Mouse (Mus musculus) stomach, embryonic 14.5 days (tissue): ENCODE results near the gene Dlgap4. TPM values are rescaled to one million over a fixed set of nuclear protein-coding genes. Genes with fewer than 3 reads are reported as not detected.
A peak's percentile ranks its signal among the peaks of the same experiment; 100 is the strongest.

ENCODE experiments used
- ATAC-seq: fragments of 200-750 bp; cut with Nextera tagmentation; 2 replicates; pipeline ENCODE4 v1.8.0; 2017; ENCODE audit warnings: low read depth, moderate TSS enrichment; ENCODE audit not compliant: insufficient number of reproducible peaks, insufficient read depth, low FRiP score
- H3K27ac ChIP-seq: fragments of 300-500 bp; sonication (generic); 2 replicates; pipeline ENCODE4 v1.5.1; 2014; ENCODE audit warnings: mild to moderate bottlenecking, low read length, moderate library complexity, mixed read lengths
- H3K27me3 ChIP-seq: fragments of 300-500 bp; sonication (generic); 2 replicates; pipeline ENCODE4 v1.6.1; 2014; ENCODE audit warnings: low read length, control low read depth, mixed read lengths; ENCODE audit not compliant: control insufficient read depth, insufficient read depth
- H3K36me3 ChIP-seq: fragments of 300-500 bp; sonication (generic); 2 replicates; pipeline ENCODE4 v1.6.1; 2014; ENCODE audit warnings: mild to moderate bottlenecking, control low read depth, low read length, moderate library complexity, mixed read lengths; ENCODE audit not compliant: control insufficient read depth, insufficient read depth
- H3K4me1 ChIP-seq: fragments of 300-500 bp; sonication (generic); 2 replicates; pipeline ENCODE4 v1.6.1; 2014; ENCODE audit warnings: low read length, control low read depth, mixed read lengths; ENCODE audit not compliant: control insufficient read depth, insufficient read depth
- H3K4me2 ChIP-seq: fragments of 300-500 bp; sonication (generic); replicated peaks from 2 replicates; pipeline ENCODE4 v1.6.1; 2014; ENCODE audit warnings: low read depth, low read length, control low read depth
- H3K4me3 ChIP-seq: fragments of 300-500 bp; sonication (generic); 2 replicates; pipeline ENCODE4 v1.5.1; 2014; ENCODE audit warnings: low read depth, low read length, control low read depth
- H3K9ac ChIP-seq: fragments of 300-500 bp; sonication (generic); replicated peaks from 2 replicates; pipeline ENCODE4 v1.6.1; 2014; ENCODE audit warnings: low read depth, mild to moderate bottlenecking, control low read depth, low read length, moderate library complexity, mixed read lengths
- H3K9me3 ChIP-seq: fragments of 300-500 bp; sonication (generic); 2 replicates; pipeline ENCODE4 v1.6.1; 2016; ENCODE audit warnings: low read depth, low read length, control low read depth; ENCODE audit not compliant: control insufficient read depth
- WGBS: fragments of 180-500 bp; shearing (Covaris S2); extraction: QIAGEN DNeasy Blood & Tissue Kit; methylation state at CpG from one replicate; pipeline ENCODE4 v1.1.7; 2014; 5-methylcytosine and 5-hydroxymethylcytosine counted together
- polyA plus RNA-seq: library from polyadenylated mRNA; unstranded; fragments of >200 nt; fragmentation: Nextera tagmentation; extraction: Ambion mirVana; gene quantifications from 2 replicates; pipeline ENCODE4 v1.2.1, GENCODE M21; 2014

Dlgap4 gene
- polyA plus RNA-seq, result 77.6 and 88.5 TPM in 2 replicates

GRCm38 (mm10) chr2:156613541-156614257 is at the start of gene Dlgap4:
Gene Dlgap4 (plus strand): TSS chr2:156613705.
- Histone ChIP-seq H3K9ac (peak within 1 kb of the TSS; percentile 58), H3K27me3 (peaks cover 22% of the 10 kb centered on the region), H3K36me3 (no peaks in the 10 kb centered on the region), H3K4me2 (peak within 1 kb of the TSS; percentile 98), H3K9me3 (no peaks in the 10 kb centered on the region), H3K27ac (no peak within 1 kb of the TSS), H3K4me1 (no peaks in the 10 kb centered on the region), H3K4me3 (peak within 1 kb of the TSS; percentile 61)
- WGBS, result under 1% methylated on average over 50 of the region's 103 CpGs
- ATAC-seq, result peak; percentile 46; the same call in 1 of the 2 replicates

- no peak for ATAC-seq
- H3K9ac ChIP-seq, result no peak overlapping the region
- H3K4me2 ChIP-seq, result no peak overlapping the region
- no peaks in the 10 kb centered on the region for H3K27me3 ChIP-seq
- H3K4me3 ChIP-seq, result no peak overlapping the region
- no peaks in the 10 kb centered on the region for H3K4me1 ChIP-seq
- H3K9me3 ChIP-seq, result no peaks in the 10 kb centered on the region
- no peak overlapping the region for H3K27ac ChIP-seq
- peaks cover 23% of the 10 kb centered on the region for H3K36me3 ChIP-seq
- WGBS, result 83% methylated on average over 2 of the region's 2 CpGs
Measured at GRCm38 (mm10) chr2:156566512-156566911, 47.0 kb upstream of the Dlgap4 start.

- WGBS, result 87% methylated on average over 7 of the region's 7 CpGs
- H3K36me3 ChIP-seq, result peaks cover 23% of the 10 kb centered on the region
- H3K27me3 ChIP-seq, result no peaks in the 10 kb centered on the region
- no peaks in the 10 kb centered on the region for H3K4me1 ChIP-seq
- H3K27ac ChIP-seq, result no peak overlapping the region
- H3K4me3 ChIP-seq, result no peak overlapping the region
- H3K9me3 ChIP-seq, result no peaks in the 10 kb centered on the region
- ATAC-seq, result no peak
- H3K4me2 ChIP-seq, result no peak overlapping the region
- H3K9ac ChIP-seq, result no peak overlapping the region
Measured at GRCm38 (mm10) chr2:156568647-156569046, 44.9 kb upstream of the Dlgap4 start.

GRCm38 (mm10) chr2:156569261-156569660 is 44.2 kb upstream of the Dlgap4 start:
- WGBS, result 89% methylated on average over 3 of the region's 3 CpGs
- Histone ChIP-seq H3K4me3 (no peak overlapping the region), H3K27ac (no peak overlapping the region), H3K27me3 (no peaks in the 10 kb centered on the region), H3K4me2 (no peak overlapping the region), H3K4me1 (no peaks in the 10 kb centered on the region), H3K9me3 (no peaks in the 10 kb centered on the region), H3K36me3 (peaks cover 23% of the 10 kb centered on the region), H3K9ac (no peak overlapping the region)
- no peak for ATAC-seq

GRCm38 (mm10) chr2:156571521-156571920 is 42.0 kb upstream of the Dlgap4 start:
- no peak overlapping the region for H3K4me2 ChIP-seq
- no peak overlapping the region for H3K4me3 ChIP-seq
- peaks cover 23% of the 10 kb centered on the region for H3K36me3 ChIP-seq
- H3K27me3 ChIP-seq, result no peaks in the 10 kb centered on the region
- H3K9me3 ChIP-seq, result no peaks in the 10 kb centered on the region
- H3K27ac ChIP-seq, result no peak overlapping the region
- H3K9ac ChIP-seq, result no peak overlapping the region
- WGBS, result 78% methylated on average over 6 of the region's 6 CpGs
- H3K4me1 ChIP-seq, result no peaks in the 10 kb centered on the region
- ATAC-seq, result no peak

- Histone ChIP-seq H3K4me1 (no peaks in the 10 kb centered on the region), H3K27ac (no peak overlapping the region), H3K4me2 (no peak overlapping the region), H3K9ac (no peak overlapping the region), H3K9me3 (no peaks in the 10 kb centered on the region), H3K36me3 (no peaks in the 10 kb centered on the region), H3K4me3 (no peak overlapping the region), H3K27me3 (no peaks in the 10 kb centered on the region)
- ATAC-seq, result no peak
- WGBS, result 80% methylated on average over 7 of the region's 7 CpGs
Measured at GRCm38 (mm10) chr2:156576850-156577587, 36.5 kb upstream of the Dlgap4 start.

- WGBS, result 72% methylated on average over 5 of the region's 5 CpGs
Measured at GRCm38 (mm10) chr2:156580507-156580906, 33.0 kb upstream of the Dlgap4 start.

GRCm38 (mm10) chr2:156581244-156581643 is 32.3 kb upstream of the Dlgap4 start:
- no peaks in the 10 kb centered on the region for H3K36me3 ChIP-seq
- H3K9ac ChIP-seq, result no peak overlapping the region
- WGBS, result 56% methylated on average over 10 of the region's 10 CpGs
- no peak overlapping the region for H3K27ac ChIP-seq
- no peak for ATAC-seq
- H3K9me3 ChIP-seq, result no peaks in the 10 kb centered on the region
- H3K4me1 ChIP-seq, result no peaks in the 10 kb centered on the region
- H3K4me2 ChIP-seq, result no peak overlapping the region
- H3K27me3 ChIP-seq, result no peaks in the 10 kb centered on the region
- H3K4me3 ChIP-seq, result no peak overlapping the region

More at GRCm38 (mm10) chr2:156580507-156580906, 33.0 kb upstream of the Dlgap4 start:
- ATAC-seq, result no peak
- H3K27ac ChIP-seq, result no peak overlapping the region
- H3K36me3 ChIP-seq, result no peaks in the 10 kb centered on the region
- H3K9ac ChIP-seq, result no peak overlapping the region
- no peak overlapping the region for H3K4me3 ChIP-seq
- H3K27me3 ChIP-seq, result no peaks in the 10 kb centered on the region
- H3K4me2 ChIP-seq, result no peak overlapping the region
- no peaks in the 10 kb centered on the region for H3K9me3 ChIP-seq
- H3K4me1 ChIP-seq, result no peaks in the 10 kb centered on the region
